Mouse (Mus musculus): Measurements from ENCODE around the gene Cyp4f37.
A peak's percentile ranks its signal among the peaks of the same experiment; 100 is the strongest.
"Not testable (repeated sequence)": the region's sequence is repeated elsewhere in the genome, so short reads cannot be mapped to it uniquely, and the experiment has no call there.

The Cyp4f37 gene

GRCm38 (mm10) chr17:32621018-32621417, at the start of gene Cyp4f37:
Gene Cyp4f37 (plus strand): TSS chr17:32621309.
- DNase-seq (ENCODE audit: low spot score in 2 of 2): not testable (repeated sequence)

GRCm38 (mm10) chr17:32573286-32573685, 47.8 kb upstream of the Cyp4f37 start:
- DNase-seq (ENCODE audit: low spot score in 2 of 2): not testable (repeated sequence)

GRCm38 (mm10) chr17:32577496-32578186, 43.5 kb upstream of the Cyp4f37 start:
- DNase-seq (ENCODE audit: low spot score in 2 of 2): no peak

DNA sequence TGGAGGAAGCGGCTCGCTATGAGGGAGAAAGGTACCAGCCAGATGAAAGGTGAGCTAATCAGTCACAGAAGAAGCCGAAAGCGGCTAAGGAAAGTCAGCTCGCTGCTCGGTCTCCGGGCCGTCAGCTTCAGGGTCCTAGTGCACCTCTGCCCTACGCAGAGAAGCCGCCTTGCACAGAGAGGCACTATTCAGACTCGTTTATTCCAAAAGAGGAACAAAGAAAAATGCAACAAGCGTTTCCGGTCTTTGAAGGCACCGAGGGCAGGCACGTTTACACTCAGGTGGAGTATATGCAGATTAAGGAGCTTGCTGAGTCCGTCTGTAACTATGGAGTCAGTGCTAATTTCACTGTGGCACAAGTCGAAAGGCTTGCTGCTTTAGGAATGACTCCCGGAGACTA, 24.6 kb upstream of the Cyp4f37 start:
- DNase-seq (ENCODE audit: low spot score in 2 of 2): no peak

DNA sequence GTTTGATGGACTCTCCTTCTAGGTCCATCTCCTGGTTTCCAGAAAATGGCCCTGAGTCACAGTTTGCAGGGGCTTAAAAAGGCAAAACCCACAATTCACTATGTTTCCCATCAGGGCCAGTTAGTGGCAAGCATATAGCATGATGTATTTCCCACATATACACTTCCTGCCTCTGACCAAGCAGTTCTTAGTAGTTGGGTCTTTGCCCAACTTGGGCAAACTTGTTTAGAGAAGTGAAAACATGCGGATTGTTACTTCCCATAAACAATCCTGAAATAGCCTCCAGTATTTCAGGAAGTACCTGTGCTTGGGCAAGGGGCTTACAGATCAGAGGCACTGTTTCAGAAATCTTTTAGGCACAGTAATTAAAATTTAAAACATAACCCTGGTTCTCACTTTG, 13.1 kb upstream of the Cyp4f37 start:
- DNase-seq (ENCODE audit: low spot score in 2 of 2): no peak

DNA sequence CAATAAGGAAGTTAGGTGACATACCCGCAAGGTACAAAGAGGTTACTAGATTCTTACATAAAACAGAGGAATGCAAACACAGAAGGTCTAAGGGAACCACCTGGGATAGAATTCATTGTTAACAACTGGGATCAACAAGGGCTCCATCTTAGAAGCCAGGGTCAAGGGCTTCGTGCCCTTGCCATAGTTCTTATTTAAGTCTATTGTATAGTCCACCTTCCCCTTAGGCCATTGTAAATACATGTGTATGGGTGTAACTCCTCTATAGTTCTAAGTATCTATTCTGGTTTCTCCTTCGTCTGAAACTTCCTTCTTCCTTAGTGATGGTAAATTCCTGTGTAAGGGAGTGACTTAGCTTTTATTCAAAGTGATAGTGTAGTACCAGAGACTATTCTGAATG, 10.9 kb upstream of the Cyp4f37 start:
- not testable (repeated sequence) for DNase-seq (ENCODE audit: low spot score in 2 of 2)

GRCm38 (mm10) chr17:32610896-32611295, 10.2 kb upstream of the Cyp4f37 start:
- no peak for DNase-seq (ENCODE audit: low spot score in 2 of 2)

DNA sequence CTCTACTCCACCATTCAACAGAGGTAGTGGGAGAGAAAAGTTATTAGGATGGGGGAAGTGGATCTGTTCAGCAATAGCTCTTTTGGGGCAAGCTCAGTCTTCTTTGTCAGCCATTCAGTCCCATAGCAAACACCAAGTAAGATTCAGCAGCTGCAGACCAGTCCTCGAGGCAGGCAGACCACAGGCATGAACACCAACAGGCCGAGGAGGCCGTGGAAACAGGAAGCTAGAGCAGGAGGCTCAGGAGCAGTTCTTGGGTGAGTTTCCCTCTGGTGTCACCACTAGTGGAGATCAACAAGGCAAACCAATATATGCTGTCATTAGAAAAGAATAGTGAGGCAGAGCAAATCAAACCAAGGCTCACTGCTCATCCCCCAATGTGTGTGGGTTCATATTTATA, 8.7 kb upstream of the Cyp4f37 start:
- DNase-seq (ENCODE audit: low spot score in 2 of 2): no peak

DNA sequence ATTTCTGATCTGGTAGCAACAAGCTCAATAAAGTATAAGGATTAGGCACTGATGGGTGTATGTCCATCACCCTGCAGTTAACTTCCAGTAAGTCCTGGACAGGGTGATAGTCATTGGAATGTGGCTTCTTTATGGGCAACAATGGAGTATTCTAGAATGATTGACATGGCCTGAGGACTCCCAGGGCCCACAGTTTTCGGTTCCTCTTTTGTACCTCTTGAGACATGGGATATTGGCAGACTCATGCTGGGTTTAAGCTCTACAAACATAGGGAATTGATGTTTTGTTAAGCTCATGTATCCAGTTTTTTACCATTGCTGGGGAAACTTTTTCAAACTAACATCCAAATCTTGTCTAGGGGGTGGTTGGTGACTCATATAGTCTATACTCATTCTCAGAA, 3.9 kb upstream of the Cyp4f37 start:
- no peak for DNase-seq (ENCODE audit: low spot score in 2 of 2)

- DNase-seq (ENCODE audit: low spot score in 2 of 2): not testable (repeated sequence)
Observed at GRCm38 (mm10) chr17:32629726-32630125, 8.6 kb downstream of the Cyp4f37 start.

- no peak for DNase-seq (ENCODE audit: low spot score in 2 of 2)
Observed at GRCm38 (mm10) chr17:32631936-32632335, 10.8 kb downstream of the Cyp4f37 start.

GRCm38 (mm10) chr17:32634242-32634971, 13.3 kb downstream of the Cyp4f37 start:
- not testable (repeated sequence) for DNase-seq (ENCODE audit: low spot score in 2 of 2)

DNA sequence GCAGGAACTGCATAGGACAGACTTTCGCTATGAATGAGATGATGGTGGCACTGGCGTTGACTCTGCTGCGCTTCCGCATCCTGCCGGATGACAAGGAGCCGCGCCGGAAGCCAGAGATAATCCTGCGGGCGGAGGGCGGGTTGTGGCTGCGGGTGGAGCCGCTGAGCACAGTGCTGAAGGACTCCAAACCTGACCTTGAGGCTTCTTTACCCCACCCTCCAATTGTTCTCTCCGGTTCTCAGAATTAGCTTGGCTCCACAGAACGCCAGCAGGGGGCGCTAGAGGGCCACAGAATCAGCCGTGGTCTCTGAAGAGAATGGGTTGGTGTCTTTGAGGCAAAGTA, 13.8 kb downstream of the Cyp4f37 start:
- peak; percentile 92 for DNase-seq (ENCODE audit: low spot score in 2 of 2)

GRCm38 (mm10) chr17:32636341-32636740, 15.2 kb downstream of the Cyp4f37 start:
- no peak for DNase-seq (ENCODE audit: low spot score in 2 of 2)

DNA sequence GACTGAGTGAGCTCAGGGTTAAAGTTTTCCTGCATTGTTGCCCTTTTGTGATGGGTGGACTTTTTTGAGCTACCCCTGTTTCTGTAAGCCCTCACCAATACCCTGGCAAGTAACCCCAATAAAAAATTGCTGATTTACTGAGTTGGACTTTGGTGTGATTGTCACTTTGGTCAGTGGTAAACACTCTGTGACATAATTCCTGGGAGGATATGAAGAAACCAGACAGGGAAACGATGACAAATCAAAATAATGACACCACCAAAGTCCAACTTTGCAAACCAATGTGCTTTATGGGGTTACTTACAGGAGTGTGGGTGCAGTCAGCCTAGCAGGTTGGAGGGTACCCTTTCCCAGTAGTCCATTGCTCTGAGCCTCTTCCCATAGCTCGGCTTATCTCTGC, 16.0 kb downstream of the Cyp4f37 start:
- no peak for DNase-seq (ENCODE audit: low spot score in 2 of 2)

DNA sequence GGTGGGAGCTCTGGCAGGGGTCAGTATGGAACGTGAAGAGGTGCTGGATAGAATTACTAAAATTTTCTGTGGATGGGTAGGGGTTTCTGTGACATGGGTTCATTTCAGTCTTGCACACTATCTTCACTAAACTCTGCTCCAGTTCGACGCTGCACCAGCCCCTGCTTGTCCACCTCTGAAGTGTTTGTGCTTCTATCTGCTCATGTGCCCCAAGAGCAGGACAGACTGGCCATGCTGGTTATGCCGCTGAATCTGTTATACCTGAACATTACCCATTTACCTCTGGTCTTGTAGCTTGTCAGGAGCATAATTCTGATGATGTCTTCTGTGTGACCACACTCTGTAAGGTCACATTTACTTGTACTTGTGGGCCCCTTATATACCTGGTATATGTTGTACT, 25.5 kb downstream of the Cyp4f37 start:
- no peak for DNase-seq (ENCODE audit: low spot score in 2 of 2)

GRCm38 (mm10) chr17:32653860-32654259, 32.8 kb downstream of the Cyp4f37 start:
- DNase-seq (ENCODE audit: low spot score in 2 of 2): no peak

DNA sequence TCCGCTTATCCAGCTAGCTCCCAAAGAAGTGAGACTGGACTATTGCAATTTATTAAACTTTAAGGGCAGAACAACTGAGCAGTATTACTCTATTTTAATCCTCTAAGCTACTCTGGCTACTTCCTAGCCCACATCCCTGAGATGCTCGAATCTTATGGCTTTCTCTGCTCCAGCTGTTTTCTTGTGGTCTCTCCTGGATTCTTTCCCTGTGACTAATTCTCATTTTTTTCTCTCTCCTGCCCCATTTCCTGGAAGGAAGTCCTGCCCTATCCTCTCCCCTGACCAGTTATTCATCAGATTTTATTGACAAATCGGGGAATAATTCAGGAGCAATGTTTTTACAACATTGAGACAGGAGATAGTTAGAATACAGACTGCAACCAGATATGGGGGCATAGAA, 35.9 kb downstream of the Cyp4f37 start:
- DNase-seq (ENCODE audit: low spot score in 2 of 2): no peak

GRCm38 (mm10) chr17:32658246-32658645, 37.1 kb downstream of the Cyp4f37 start:
- no peak for DNase-seq (ENCODE audit: low spot score in 2 of 2)

DNA sequence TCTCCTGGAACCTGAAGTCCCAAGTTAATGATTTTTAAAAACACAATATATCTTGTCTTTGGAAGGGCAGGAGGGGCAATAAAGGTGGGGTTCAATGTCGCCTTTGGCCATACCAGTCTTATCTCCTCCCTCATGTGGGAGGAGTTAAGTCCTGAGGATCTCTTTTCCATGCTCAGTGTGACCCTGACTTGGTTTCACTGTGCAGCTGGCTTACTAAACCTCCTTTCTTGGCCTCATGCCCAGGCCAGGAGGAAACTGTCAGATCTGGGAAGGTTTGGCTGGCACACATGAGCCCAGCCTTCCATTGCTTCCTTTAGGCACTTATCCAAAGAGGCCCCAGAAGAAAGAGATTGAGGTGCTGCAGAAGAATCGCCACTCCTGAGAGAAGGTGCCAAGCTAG, 37.6 kb downstream of the Cyp4f37 start, which contains the start of gene Cyp4f40:
Gene Cyp4f40, plus strand, starts transcription at position 189 of the 400 bp plus-strand sequence.
- peak in 1 of 2 experiments; percentile 50 for DNase-seq (ENCODE audit: low spot score in 2 of 2)

- DNase-seq (ENCODE audit: low spot score in 2 of 2): no peak
Observed at GRCm38 (mm10) chr17:32673976-32674375, 52.9 kb downstream of the Cyp4f37 start.

GRCm38 (mm10) chr17:32676040-32676635, 55.0 kb downstream of the Cyp4f37 start:
- DNase-seq (ENCODE audit: low spot score in 2 of 2): no peak

DNA sequence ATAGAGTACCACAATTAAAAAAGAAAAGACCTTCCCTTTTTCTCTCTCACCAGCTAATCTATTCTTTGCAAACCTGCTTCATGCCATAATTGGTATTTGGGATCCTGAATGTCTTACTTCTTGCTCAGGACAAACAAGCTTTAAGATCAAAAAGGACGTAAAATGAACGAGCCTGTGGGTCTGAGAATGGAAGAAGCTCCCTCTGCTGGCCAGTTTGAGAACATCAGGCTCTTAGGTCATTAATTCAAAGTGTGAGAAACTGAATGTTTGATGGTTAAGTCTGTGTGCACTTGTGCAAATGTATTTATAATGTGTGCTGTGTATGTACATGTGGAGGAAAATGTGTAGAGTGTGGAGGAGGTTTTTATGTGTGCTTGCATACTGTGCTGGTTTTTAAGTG, 59.3 kb downstream of the Cyp4f37 start:
- peak in 1 of 2 experiments; percentile 51 for DNase-seq (ENCODE audit: low spot score in 2 of 2)

All from cerebellum, postnatal 4 days (tissue).